Mouse (Mus musculus) cerebellum, adult 8-10 months (tissue): ENCODE results near the gene Fam32a.
A peak's percentile ranks its signal among the peaks of the same experiment; 100 is the strongest.

ENCODE experiments used
- DNase-seq: peaks from one replicate; pipeline ENCODE4 v3.0.0; 2022

Gene Fam32a

DNA sequence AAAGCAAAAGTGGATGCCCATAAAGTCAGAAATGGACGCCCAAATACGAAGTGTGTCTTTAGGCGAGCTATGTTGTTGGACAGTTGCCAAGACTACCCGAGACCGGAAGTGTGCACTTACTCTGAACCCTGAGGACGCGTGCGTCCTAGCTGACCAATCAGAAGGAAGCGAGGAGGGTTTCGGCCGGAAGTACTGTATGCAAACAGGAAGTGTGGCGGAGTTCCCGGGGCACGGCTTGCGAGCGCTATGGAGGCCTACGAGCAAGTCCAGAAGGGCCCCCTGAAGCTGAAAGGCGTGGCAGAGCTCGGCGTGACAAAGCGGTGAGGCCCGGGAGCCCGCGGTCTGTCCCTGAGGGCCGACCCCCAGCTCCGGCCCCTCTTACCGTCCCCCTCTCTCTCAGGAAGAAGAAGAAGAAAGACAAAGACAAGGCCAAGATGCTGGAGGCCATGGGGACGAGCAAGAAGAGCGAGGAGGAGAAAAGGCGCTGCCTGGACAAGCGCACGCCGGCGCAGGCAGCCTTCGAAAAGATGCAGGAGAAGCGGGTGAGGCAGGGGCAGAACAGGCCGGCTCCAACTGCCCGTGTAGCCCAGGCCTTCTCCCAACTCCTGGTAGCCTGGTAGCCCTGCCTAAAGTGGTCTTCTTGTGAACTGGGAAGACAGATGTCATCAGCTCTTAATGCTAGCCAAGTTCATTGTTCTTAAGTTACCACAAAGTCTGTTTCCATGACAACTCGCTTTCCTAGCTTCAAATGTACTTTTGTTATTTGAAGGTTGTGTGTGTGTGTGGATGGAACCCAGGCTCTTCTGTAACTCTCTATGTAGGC is at the start of gene Fam32a:
Fam32a (plus strand) TSS at position 190 of the 823 bp plus-strand sequence.
- peak; percentile 85 for DNase-seq

DNA sequence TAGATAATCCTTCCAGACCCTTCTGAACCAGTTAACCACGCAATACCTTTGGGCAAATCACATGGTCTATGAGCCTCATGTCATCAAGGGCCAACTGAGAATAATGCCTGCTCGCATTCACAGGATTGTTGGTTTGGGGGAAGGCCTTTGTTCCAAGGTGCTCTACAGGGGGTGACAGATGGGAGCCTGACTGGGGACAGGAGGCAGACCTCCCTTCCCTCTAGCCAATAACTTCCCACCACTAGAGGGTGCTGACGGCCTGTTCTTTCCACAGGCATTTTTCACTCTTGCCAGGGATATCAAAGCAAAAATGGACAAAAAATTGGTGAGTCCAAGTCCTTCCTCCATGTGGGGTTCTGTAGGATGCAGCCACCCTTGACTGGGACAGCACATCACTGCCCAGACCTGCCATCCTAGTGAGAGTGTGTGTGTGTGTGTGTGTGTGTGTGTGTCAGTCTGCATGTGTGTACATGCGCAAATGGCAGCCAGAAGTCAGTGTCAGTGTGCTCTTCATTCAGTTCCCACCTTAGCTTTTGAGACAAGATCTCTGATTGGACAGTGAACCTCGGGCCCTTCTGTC is 42.1 kb upstream of the Fam32a start:
- DNase-seq: peak; percentile 76

DNA sequence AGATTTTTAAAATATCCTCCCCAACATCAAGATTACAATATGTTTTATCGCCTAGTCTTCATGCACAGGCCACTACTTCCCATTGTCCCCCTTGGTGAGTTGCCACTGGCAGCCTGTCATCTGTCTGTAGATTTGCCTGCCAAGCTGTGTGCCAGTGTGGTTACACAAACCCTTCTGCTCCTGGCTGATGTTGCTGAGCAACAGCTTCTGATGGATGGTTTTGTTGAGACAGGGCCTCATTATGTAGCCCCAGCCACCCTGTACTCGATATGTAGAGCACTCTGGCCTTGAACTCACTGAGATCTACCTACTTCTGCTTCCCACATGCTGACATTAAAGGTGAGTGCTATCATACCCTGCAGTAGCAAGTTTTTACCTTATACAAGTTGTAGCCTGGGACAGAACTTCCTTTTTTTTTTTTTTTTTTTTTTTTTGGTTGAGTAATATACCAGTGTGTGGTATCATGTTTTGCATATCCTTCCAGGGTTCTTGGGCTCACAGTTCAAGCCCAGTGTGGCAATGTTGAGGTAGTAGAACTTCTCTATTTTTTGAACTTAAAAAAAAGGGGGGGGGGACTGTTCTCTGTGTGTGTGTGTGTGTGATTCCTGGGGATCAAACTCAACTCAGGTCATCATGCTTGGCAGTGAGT is 35.9 kb upstream of the Fam32a start:
- DNase-seq: no peak

DNA sequence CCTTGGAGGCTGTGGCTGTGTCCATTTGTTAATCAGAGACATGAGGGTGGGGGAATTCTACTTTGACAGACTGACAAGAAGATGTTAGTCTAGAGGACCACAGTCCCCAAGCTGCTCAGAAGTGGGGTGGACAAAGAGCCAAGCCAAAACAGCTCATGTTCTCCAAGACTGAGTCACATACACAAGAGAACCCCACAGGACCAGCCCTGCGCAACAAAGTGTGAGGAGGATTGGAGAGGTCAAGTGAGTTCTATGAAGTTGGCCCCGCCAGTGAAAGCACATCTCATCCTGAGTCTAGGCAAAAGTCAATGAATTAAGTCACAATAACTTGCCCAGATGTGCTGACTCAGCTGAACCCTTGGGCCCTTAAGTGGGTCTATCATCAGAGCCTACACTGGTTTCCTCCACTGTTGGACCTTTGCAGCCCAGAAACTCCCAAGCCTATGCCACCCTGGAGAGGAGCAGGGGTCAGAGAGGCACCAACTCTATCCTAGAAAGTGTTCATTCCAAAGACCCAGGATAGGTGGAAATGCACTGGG is 31.7 kb upstream of the Fam32a start:
- no peak for DNase-seq

DNA sequence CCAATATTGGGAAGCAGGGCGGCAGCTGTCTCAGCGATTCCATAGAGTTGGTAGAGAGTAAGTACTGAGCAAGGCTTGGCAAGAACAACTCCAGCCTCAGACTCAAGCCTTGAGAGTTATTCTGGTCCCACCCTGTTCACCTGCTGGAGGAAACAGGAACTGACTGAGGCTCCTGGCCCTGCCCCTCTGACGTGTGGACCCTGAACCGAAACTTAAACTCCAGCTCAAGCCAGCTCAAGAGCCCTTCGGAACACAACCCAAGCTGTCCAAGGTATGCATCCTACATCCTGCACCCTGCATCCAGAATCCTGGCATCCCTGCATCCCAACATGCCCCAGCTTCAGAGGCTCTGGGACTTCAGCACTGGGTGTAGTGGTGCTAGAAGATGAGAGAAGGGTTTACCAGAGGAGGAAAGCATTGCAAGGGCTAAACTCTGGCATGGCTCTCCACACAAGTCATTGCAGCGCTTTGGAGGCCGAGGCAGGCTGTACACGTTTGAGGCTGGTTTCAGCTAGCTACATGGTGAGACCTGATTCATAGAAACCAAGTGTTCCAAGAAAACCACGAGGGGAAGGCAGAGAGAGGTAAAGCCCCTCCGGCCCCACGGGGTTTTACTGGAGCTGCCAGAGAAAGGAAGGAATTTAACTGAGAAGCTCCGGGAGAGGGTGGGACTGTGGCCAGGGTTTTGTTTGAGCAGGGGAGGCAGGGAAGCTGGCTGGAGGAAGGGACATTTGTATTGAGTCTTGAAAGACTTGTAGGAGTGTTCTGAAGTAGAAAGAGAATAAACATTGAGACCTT is 29.9 kb upstream of the Fam32a start, which contains the start of gene Hsh2d:
Hsh2d (plus strand) TSS at position 222 of the 798 bp plus-strand sequence.
- no peak for DNase-seq

DNA sequence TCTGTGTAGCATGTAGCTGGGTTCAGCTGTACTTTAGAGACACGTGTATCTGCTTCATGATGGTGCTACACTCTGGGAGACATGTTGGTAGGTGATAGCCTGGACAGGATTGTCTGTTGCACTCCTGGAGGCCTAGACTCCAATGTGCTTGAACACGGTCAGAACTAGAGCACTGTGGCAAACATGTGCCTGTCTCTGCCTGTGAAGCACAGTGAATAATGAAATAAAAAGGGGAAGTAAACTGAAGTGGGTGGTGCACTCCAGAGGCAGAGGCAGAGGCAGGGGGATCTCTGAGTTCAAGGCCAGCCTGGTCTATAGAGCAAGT is 29.4 kb upstream of the Fam32a start:
- no peak for DNase-seq

DNA sequence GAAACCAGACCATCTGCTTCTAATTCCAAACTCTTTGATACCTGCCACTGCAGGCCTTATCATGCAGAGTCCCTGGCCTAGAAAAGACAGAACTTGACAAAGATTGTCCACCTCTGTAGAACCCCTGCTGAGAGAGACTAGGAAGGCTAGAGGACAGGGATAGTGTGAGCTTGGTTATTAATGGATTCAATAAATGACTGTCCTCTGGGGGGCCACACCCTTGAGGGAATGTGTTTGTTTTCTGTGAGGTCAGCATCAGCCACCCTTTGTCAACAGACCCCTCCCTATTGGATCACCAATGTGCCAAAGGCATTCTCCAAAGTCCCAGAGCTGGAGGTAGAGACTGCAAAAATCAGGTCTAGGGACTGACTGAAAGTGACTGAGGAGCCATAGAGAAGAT is 27.5 kb upstream of the Fam32a start:
- DNase-seq: no peak

DNA sequence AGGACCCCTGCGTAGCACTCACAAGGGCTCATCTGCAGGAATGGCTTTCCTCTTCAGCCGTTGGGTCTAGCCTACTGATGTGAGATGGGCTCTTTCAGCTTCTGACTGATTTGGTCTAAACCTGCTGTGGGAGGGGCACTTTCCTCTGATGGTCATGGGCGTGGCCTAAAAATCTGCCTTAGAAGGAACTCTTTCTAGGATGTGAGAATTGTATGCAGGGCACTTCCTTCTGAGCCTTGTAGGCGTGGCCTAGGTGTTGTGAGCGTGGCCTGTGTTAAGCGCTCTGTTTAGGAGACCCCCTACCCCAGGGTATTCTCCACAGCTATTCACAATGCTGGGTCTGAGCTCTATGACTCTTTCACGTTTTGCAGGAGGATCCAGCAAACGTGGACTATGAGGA is 21.5 kb upstream of the Fam32a start:
- DNase-seq: no peak

DNA sequence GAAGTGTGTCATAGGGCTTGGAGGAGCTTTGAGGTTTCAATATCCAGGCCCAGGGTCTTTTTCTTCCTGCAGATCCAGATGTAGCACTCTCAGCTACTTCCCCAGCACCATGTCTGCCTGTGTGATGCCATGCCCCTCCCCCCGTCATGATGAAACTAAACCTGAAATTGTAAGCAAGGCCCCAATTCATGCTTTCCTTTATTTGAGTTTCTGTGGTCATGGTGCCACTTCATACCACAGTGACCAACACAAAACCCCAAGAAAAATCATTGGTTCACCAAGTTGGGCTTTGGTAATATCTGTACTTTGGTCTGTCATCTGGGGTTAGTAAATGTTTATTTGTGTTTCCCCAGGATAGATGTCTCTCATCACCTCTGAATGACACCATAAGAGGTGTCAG is 10.9 kb upstream of the Fam32a start:
- no peak for DNase-seq

DNA sequence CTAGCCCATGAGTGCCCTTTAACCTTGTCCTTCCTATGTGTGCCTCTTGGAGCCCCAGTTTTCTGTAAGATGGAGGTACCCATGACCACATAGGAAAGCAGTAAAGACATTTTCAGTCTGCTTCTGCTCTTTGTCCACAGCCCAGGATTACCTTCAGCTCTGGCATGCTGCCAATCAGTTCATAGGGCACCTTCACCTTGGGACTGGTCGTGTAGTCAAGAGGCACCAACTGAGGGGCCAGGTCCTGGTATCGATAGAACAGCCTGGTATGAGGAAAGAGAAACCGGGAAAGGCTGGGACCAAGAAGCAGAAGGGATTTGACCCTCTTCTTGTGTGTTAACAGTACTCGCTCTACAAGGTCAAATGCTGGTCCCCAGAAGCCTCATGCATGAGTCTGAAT is 9.3 kb upstream of the Fam32a start:
- no peak for DNase-seq

DNA sequence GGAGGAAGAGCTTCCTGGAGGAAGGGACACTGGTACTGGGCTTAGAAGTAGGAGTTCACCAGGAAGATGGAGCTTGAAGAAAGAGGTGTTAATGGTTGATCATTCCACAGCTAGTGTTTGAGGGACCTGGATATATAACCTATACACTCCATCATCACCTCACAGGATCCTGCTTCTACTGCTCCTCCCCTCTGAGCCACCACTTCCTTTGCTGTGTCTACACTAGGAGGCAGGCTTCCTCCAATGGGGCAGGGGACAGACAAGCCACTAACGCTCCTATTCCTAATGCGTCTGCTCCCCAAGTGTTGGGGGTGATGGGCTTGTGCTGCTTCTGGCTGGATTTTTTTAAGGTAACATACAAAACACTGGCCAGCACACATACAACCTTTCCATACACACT is 8.8 kb upstream of the Fam32a start:
- DNase-seq: no peak

DNA sequence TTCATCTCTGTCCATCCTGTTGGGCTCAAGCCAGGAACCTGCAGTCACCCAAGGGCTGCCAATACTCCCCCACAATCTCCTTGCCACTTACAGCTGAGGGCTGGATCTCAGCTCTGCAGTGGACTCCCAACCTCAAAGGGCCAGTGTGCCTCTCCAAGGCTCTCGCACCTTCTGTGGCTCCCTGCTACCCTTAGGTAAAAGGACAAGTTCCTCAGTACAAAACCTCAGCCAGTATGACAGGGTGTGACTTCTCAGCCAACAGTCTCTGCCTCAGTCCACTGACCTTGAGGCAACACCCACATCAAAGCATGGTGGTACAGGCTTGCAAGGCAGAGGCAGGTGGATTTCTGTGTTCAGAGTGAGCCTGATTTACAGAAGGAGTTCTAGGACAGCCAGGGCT is 7.7 kb upstream of the Fam32a start:
- no peak for DNase-seq

DNA sequence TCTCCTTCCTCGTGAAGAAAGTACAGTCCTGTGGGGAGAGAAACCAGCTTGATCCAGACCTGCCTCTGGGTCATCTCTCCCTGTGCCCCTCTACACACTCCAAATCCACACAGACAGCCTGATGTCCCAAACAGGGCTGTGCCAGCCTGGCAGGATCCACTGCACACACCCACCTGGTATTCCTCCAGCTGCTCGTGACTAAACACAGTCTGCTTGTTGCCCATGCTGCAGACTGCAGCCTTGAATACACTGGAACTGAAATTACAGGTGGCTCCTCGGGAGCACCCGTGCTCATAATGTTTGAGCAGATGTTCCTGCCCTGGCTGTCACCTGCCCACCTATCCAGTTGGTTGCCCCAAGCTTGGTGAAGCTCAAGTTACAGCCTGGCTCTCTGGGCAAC is 6.8 kb upstream of the Fam32a start, which contains the start of gene Cib3:
Cib3 (minus strand) TSS at position 87 of the 400 bp plus-strand sequence.
- no peak for DNase-seq

DNA sequence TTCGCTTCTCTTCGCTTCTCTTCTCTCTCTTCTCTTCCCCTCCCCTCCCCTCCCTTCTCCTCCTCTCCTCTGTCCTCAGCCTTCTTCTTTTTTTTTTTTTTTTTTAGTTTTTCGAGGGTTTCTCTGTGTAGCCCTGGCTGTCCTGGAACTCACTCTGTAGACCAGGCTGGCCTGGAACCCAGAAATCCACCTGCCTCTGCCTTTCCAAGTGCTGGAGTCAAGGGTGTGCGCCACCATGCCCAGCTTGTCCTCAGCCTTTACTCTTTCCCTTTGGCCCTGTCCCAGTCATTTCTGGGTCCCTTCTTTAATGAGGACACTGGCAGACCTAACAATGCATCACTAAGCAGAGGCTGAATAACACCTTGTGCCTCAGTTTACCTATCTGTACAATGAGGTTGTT is 6.0 kb upstream of the Fam32a start, which contains the start of gene Gm11034:
Gm11034 (minus strand) TSS at position 101 of the 400 bp plus-strand sequence.
- DNase-seq: no peak

DNA sequence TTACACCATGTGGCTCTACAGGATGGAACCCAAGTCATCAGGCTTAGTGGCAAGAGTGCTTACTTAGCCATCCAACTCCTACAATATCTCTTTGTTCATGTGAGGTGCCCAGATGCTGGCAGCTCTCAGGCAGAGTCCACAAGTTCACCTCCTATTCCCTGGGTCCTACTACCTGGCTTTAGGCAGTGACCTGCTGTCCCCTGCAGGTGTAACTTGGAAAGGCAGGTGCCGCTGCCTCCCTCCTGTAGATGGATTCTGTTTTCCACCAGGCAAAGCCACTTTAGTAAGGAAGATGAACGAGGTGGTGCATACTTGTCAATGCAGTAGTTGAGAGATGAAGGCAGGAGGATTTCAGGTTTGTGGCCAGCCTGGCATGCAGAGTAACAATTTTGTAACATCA is 4.5 kb upstream of the Fam32a start:
- no peak for DNase-seq

DNA sequence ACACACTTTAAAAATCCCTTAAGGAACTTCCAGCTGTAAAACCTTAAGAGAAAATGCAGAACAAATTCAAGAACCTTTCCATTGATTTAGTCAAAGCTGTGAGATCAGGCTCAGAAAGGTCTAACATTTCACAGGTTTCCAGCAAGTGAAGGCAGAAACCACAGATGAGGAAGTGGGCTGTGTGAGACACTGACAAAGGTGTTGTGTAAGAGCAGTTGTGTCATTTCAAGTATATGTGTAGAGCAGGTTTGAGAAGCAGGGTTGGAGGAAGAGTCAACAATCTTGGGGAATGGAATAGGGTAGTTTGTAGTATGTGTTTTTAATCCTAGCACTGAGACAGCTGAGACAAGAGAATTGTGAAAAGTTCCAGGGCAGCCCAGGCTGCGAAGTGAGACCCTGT is 3.7 kb upstream of the Fam32a start:
- no peak for DNase-seq

DNA sequence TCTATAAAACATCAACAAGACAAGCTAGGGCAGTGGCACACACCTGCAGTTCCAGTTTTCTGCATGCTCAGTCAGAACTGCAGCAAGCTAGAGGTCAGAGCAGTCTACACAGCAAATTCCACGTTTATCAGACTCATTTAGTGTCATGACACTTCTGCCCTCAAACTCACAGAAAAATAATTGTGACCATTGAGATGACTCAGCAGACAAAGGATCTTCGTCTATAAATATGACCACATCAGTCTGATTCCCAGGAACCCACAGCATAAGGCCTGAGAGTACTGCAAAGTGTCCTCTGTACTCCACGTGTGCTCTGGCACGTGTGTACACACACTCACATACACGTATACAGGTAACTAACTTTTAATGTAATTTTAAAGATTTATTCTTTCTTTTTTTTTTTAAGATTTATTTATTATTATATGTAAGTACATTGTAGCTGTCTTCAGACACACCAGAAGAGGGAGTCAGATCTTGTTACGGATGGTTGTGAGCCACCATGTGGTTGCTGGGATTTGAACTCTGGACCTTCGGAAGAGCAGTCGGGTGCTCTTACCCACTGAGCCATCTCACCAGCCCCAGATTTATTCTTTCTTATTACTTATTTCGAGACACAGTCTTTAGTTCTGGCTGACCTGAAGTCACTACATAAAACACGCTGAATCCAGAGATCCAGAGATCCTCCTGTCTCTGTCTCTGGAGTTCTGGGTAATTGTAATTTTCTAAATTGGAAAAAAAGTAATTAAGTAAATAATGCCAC is 569 bp upstream of the Fam32a start:
- DNase-seq: peak; percentile 1

DNA sequence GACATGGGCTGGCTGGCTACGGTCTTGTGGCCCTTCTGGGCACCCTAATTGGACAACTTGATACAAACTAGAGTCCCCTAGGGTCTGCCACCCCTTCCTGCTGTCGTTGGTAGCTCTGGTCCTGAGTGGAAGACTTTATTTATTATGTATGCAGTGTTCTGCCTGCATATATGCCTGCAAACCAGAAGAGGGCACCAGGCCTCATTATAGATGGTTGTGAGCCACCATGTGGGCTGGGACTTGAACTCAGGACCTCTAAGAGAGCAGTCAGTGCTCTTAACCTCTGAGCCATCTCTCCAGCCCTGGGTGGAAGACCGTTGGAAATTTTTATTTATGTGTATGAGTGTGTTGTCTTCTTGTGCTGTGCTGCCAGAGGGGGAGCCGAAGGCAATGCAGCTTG is 1.2 kb downstream of the Fam32a start:
- DNase-seq: no peak

DNA sequence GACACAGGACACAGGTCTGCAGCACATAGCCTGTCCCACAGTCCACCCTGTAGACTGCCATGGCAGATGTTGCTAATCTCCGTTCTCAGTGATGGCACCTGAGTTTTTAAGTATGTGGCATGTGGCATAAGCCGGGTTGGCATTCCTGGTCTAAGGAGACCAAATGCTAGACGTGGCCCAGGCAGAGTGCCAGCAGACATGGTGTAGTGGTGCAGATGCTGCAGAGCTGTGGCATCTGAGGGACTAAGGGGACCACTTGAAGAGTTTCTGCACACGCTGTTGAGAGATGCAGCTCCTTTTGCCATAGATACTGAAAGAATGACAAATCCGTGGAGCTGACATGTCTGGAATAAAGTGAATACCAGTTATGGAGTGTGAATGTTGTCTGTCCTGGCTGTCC is 3.1 kb downstream of the Fam32a start:
- no peak for DNase-seq

DNA sequence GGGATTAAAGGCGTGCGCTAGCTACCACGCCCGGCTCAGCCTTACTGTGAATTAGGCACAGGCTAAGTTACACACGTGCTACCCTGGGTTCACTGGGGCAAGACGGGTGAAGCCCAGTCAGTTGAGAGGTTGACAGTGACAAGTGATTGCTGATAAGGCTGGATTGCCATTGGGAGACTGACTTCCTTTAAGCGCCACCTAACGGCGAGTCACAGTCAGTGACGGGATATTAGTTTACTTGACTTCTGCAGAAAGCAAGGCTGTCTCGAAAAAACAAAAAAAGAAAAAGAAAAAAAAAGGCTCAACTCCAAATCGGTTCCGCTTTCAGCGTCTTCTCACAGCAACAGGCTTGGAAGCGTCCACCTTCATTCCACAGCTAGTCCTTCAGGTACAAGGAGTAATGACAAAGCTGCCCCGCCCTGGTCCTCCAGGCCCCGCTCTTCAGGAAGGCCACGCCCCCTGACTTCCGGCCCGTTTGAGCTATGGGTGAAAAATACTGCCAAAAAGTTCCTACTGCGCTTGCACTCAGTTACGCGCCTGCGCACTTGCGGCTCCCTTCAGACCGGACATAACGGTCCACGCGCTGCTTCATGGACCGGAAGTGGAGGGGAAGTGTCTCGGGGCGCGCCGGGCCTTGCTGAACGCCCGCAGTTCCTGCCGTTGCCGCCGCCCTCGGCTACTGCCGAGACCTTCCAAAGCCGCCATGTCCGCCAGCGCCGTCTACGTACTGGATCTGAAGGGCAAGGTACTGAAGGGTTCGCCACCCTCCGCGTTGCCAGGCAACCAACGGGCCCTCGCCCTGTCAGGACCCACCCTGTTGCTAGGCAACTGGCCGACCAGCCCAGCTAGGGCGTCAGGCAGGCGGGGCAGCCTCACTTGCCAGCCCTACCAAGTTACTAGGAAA is 20.2 kb downstream of the Fam32a start, which contains the start of gene Ap1m1:
Ap1m1 (plus strand) TSS at position 520 of the 904 bp plus-strand sequence.
- peak; percentile 96 for DNase-seq

DNA sequence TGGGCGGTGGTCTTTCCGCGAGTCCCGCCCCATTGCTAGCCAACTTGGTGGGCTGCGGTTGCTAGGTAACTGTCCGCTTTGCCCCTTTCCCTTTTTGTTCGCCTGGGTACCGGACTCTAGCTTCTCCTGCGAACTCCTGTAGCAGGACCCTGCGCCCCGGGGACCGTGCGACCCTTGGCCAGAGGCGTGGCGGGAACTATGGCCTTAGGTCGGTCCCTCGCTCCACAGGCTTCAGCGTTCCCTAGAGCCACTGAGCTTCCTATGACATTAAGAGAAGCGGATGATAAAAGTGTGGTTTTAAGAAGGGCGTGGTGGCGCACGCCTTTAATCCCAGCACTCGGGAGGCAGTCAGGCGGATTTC is 20.9 kb downstream of the Fam32a start:
- no peak for DNase-seq
